Mouse (Mus musculus) midbrain, embryonic 14.5 days (tissue): Measurements from ENCODE around the gene Aip. TPM values are rescaled to one million over a fixed set of nuclear protein-coding genes. Genes with fewer than 3 reads are reported as not detected.
A peak's percentile ranks its signal among the peaks of the same experiment; 100 is the strongest.

Experiments used
- ATAC-seq: fragments of 200-750 bp; cut with Nextera tagmentation; 2 replicates; pipeline ENCODE4 v1.8.0; 2017; ENCODE audit warnings: moderate number of reproducible peaks, moderate library complexity; ENCODE audit not compliant: low FRiP score, low TSS enrichment
- DNase-seq: peaks from one replicate; pipeline ENCODE4 v3.0.0-alpha.2; 2015
- H3K27ac ChIP-seq: fragments of 300-500 bp; sonication (generic); replicated peaks from 2 replicates; pipeline ENCODE4 v1.5.1; 2014; ENCODE audit warnings: mild to moderate bottlenecking, low read depth, low read length, moderate library complexity
- H3K27me3 ChIP-seq: fragments of 300-500 bp; sonication (generic); 2 replicates; pipeline ENCODE4 v1.6.1; 2014; ENCODE audit warnings: low read length, control low read depth, mixed read lengths; ENCODE audit not compliant: control insufficient read depth, insufficient read depth
- H3K36me3 ChIP-seq: fragments of 300-500 bp; sonication (generic); 2 replicates; pipeline ENCODE4 v1.6.1; 2014; ENCODE audit warnings: low read length, control low read depth; ENCODE audit not compliant: control insufficient read depth, insufficient read depth
- H3K4me1 ChIP-seq: fragments of 300-500 bp; sonication (generic); 2 replicates; pipeline ENCODE4 v1.6.1; 2014; ENCODE audit warnings: mild to moderate bottlenecking, antibody characterized with exemption, low read length, control low read depth; ENCODE audit not compliant: control insufficient read depth, insufficient read depth
- H3K4me2 ChIP-seq: fragments of 300-500 bp; sonication (generic); 2 replicates; pipeline ENCODE4 v1.6.1; 2014; ENCODE audit warnings: mild to moderate bottlenecking, low read length, moderate library complexity
- H3K4me3 ChIP-seq: fragments of 300-500 bp; sonication (generic); replicated peaks from 2 replicates; pipeline ENCODE4 v1.5.1; 2014; ENCODE audit warnings: low read depth, low read length
- H3K9ac ChIP-seq: fragments of 300-500 bp; sonication (generic); replicated peaks from 2 replicates; pipeline ENCODE4 v1.6.1; 2014; ENCODE audit warnings: mild to moderate bottlenecking, low read length, moderate library complexity
- H3K9me3 ChIP-seq: fragments of 300-500 bp; sonication (generic); 2 replicates; pipeline ENCODE4 v1.6.1; 2016; ENCODE audit warnings: low read length, control low read depth, mixed read lengths; ENCODE audit not compliant: control insufficient read depth
- WGBS: fragments of 180-500 bp; shearing (Covaris S2); extraction: QIAGEN DNeasy Blood & Tissue Kit; methylation state at CpG from one replicate; pipeline ENCODE4 v1.1.7; 2014; 5-methylcytosine and 5-hydroxymethylcytosine counted together
- polyA plus RNA-seq: library from polyadenylated mRNA; unstranded; fragments of >200 nt; fragmentation: Nextera tagmentation; extraction: Ambion mirVana; gene quantifications from 2 replicates; pipeline ENCODE4 v1.2.1, GENCODE M21; 2014

Gene Aip
- 84.3 and 98.0 TPM in 2 replicates for polyA plus RNA-seq

GRCm38 (mm10) chr19:4125741-4126696 is at the start of gene Aip:
Gene Aip, minus strand, starts transcription at chr19:4125858.
- Histone ChIP-seq H3K4me3 (peak within 1 kb of the TSS; percentile 83), H3K27me3 (no peaks in the 10 kb centered on the region), H3K36me3 (peaks cover 28% of the 10 kb centered on the region), H3K9me3 (no peaks in the 10 kb centered on the region), H3K4me2 (peak within 1 kb of the TSS; percentile 83), H3K4me1 (peaks cover 9% of the 10 kb centered on the region), H3K27ac (peak within 1 kb of the TSS; percentile 71), H3K9ac (peak within 1 kb of the TSS; percentile 83)
- ATAC-seq = peak; percentile 93
- DNase-seq = peak; percentile 98
- under 1% methylated on average over 63 of the region's 64 CpGs for WGBS

GRCm38 (mm10) chr19:4172925-4173324 is 47.3 kb upstream of the Aip start:
- no peaks in the 10 kb centered on the region for H3K36me3 ChIP-seq
- no peaks in the 10 kb centered on the region for H3K9me3 ChIP-seq
- DNase-seq = no peak
- H3K9ac ChIP-seq = no peak overlapping the region
- no peak overlapping the region for H3K4me3 ChIP-seq
- no peak overlapping the region for H3K4me2 ChIP-seq
- no peak overlapping the region for H3K27ac ChIP-seq
- no peaks in the 10 kb centered on the region for H3K27me3 ChIP-seq
- no peak for ATAC-seq
- H3K4me1 ChIP-seq = peaks cover 17% of the 10 kb centered on the region
- 53% methylated on average over 11 of the region's 11 CpGs for WGBS

- Histone ChIP-seq H3K4me2 (no peak overlapping the region), H3K9me3 (no peaks in the 10 kb centered on the region), H3K4me3 (no peak overlapping the region), H3K27me3 (no peaks in the 10 kb centered on the region), H3K27ac (no peak overlapping the region), H3K36me3 (no peaks in the 10 kb centered on the region), H3K9ac (no peak overlapping the region; the same call in 1 of the 2 replicates), H3K4me1 (peaks cover 17% of the 10 kb centered on the region)
- no peak for ATAC-seq
- no peak for DNase-seq
- WGBS = 69% methylated on average over 13 of the region's 13 CpGs
These were observed 46.0 kb upstream of the Aip start for GRCm38 (mm10) chr19:4171393-4172290.

GRCm38 (mm10) chr19:4170723-4171392 is 45.2 kb upstream of the Aip start:
- H3K4me3 ChIP-seq = no peak overlapping the region
- H3K4me1 ChIP-seq = peaks cover 16% of the 10 kb centered on the region
- H3K27me3 ChIP-seq = no peaks in the 10 kb centered on the region
- no peaks in the 10 kb centered on the region for H3K9me3 ChIP-seq
- H3K36me3 ChIP-seq = no peaks in the 10 kb centered on the region
- no peak overlapping the region; the same call in 1 of the 2 replicates for H3K9ac ChIP-seq
- 89% methylated on average over 10 of the region's 10 CpGs for WGBS
- H3K27ac ChIP-seq = no peak overlapping the region
- H3K4me2 ChIP-seq = no peak overlapping the region
- ATAC-seq = no peak
- no peak for DNase-seq

DNA sequence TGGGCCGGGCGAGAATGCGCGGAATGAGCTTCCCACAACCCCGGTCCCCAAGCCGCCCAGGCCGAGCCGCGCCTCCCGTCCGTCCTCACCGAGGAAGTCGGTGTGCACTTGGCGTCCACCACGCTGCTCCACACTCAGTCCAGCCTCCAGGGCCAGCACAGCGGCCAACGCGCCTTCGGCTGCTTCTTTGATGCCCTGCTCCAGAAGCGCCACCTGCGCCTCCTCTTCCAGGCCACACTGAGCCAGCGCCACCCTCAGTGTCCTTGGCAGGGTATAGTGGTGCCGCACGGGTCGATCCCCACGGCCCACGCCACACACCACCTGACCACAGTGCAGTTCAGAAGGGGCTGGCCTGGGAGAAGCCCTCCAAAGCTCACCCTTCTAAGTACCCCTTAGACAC is 44.2 kb upstream of the Aip start:
- ATAC-seq (peak; percentile 54), DNase-seq (no peak)
- Histone ChIP-seq H3K9me3 (no peaks in the 10 kb centered on the region), H3K9ac (peak overlapping the region; percentile 78), H3K4me2 (peak overlapping the region; percentile 91), H3K36me3 (no peaks in the 10 kb centered on the region), H3K4me3 (peak overlapping the region; percentile 43), H3K27me3 (no peaks in the 10 kb centered on the region), H3K4me1 (peaks cover 7% of the 10 kb centered on the region), H3K27ac (peak overlapping the region; percentile 92)
- 4% methylated on average over 27 of the region's 27 CpGs for WGBS

DNA sequence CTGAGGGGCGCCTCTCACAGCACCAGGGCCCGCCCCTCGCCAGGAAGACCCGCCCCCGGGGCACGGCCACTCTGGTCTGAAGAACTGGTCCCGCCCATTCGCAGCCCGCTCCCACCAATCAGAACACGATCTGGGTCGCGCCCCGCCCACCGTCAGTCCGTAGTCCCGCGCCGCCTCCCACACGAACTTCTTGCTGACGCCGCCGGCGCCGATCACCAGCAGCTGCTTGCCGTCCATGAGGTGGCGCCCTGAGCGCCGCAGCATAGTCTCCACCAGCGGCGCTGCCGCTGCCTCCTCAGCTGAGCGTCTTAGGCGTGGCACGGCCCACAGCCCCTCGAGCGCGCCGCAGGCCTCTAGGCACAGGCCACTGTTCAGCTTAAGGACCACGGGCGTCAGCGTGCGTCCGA is 43.7 kb upstream of the Aip start:
- WGBS = under 1% methylated on average over 43 of the region's 43 CpGs
- H3K4me2 ChIP-seq = peak overlapping the region; percentile 91
- ATAC-seq (peak; percentile 95), DNase-seq (peak; percentile 99)
- H3K4me3 ChIP-seq = peak overlapping the region; percentile 43
- no peaks in the 10 kb centered on the region for H3K27me3 ChIP-seq
- H3K9ac ChIP-seq = peak overlapping the region; percentile 78
- peak overlapping the region; percentile 92 for H3K27ac ChIP-seq
- no peaks in the 10 kb centered on the region for H3K9me3 ChIP-seq
- peaks cover 7% of the 10 kb centered on the region; the same call in 1 of the 2 replicates for H3K4me1 ChIP-seq
- H3K36me3 ChIP-seq = no peaks in the 10 kb centered on the region

GRCm38 (mm10) chr19:4166678-4167476 is 41.2 kb upstream of the Aip start:
- 78% methylated on average over 9 of the region's 9 CpGs for WGBS

More at GRCm38 (mm10) chr19:4166678-4167476, 41.2 kb upstream of the Aip start:
- no peak overlapping the region for H3K4me3 ChIP-seq
- H3K9me3 ChIP-seq = no peaks in the 10 kb centered on the region
- peaks cover 21% of the 10 kb centered on the region for H3K4me1 ChIP-seq
- no peaks in the 10 kb centered on the region for H3K27me3 ChIP-seq
- ATAC-seq = no peak
- H3K36me3 ChIP-seq = peaks cover under 1% of the 10 kb centered on the region; the same call in 1 of the 2 replicates
- H3K9ac ChIP-seq = no peak overlapping the region; the same call in 1 of the 2 replicates
- H3K4me2 ChIP-seq = no peak overlapping the region
- no peak overlapping the region for H3K27ac ChIP-seq
- no peak for DNase-seq
